Mouse (Mus musculus): ENCODE results near the gene Pax2. TPM values are rescaled to one million over a fixed set of nuclear protein-coding genes. Genes with fewer than 3 reads are reported as not detected.

The Pax2 gene
- not detected in 2 replicates for polyA plus RNA-seq (2012; ENCODE audit: low replicate concordance)

DNA sequence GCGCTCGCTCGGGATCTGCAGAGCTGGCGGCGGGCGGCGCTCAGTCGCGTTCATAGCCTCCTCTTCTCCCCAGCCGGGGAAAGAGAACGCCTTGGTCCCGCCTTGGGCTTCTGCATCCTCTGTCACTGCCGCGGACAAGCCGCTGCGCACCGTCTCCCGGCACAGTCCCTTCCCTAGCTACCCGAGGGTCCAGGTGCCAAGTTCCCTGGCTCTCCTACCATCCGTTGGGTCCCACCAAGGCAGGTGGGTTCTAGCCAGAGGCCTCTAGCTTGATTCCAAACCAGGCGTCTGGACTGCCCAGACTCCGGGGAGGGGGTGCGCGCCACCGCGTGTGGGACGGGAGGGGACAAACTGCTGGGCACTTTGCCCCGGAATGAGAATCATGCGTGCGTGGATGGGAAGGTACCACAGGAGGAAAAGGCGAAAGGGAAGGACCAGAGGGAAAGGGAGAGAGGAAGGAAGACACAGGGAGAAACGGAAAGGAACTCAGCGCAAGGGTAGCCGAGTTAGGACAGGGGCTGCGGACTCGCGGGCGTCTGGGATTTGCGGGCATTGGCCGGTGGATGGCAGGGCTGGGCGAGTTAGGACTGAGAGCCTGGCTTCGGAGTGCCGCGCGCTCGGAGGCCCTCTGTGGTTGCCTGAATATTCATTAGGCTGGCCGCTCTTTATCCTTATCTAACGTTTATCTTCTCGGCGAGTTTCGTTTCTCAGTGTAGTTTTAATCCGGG, at the start of gene Pax2:
TSS of gene Pax2 (plus strand) at position 353 of the 728 bp plus-strand sequence.

Other genes with a start within 250 kb of the Pax2 start
- 1.9 and 2.6 TPM in 2 replicates for gene Sec31b, start 210.2 kb upstream of the Pax2 start, polyA plus RNA-seq (2012; ENCODE audit: low replicate concordance)
- gene Gm20538, start 203.2 kb upstream of the Pax2 start, polyA plus RNA-seq (2012; ENCODE audit: low replicate concordance), result not detected in 2 replicates
- gene Ndufb8, start 200.6 kb upstream of the Pax2 start, polyA plus RNA-seq (2012; ENCODE audit: low replicate concordance), result 95.7 and 97.2 TPM in 2 replicates
- gene Hif1an, start 193.2 kb upstream of the Pax2 start, polyA plus RNA-seq (2012; ENCODE audit: low replicate concordance), result 16.7 and 28.9 TPM in 2 replicates
- 39.4 and 79.5 TPM in 2 replicates for gene Slf2, start 175.1 kb downstream of the Pax2 start, polyA plus RNA-seq (2012; ENCODE audit: low replicate concordance)
- 0.41 and 0.56 TPM in 2 replicates for gene Sema4g, start 233.1 kb downstream of the Pax2 start, polyA plus RNA-seq (2012; ENCODE audit: low replicate concordance)
- 5.6 and 6.8 TPM in 2 replicates for gene Twnk, start 249.6 kb downstream of the Pax2 start, polyA plus RNA-seq (2012; ENCODE audit: low replicate concordance)